Mouse (Mus musculus): ENCODE results near the gene Trnp1. TPM values are rescaled to one million over a fixed set of nuclear protein-coding genes. Genes with fewer than 3 reads are reported as not detected.

Trnp1 gene
- total and polyA plus RNA-seq, 3 experiments = 1.6 TPM; not detected in 1

DNA sequence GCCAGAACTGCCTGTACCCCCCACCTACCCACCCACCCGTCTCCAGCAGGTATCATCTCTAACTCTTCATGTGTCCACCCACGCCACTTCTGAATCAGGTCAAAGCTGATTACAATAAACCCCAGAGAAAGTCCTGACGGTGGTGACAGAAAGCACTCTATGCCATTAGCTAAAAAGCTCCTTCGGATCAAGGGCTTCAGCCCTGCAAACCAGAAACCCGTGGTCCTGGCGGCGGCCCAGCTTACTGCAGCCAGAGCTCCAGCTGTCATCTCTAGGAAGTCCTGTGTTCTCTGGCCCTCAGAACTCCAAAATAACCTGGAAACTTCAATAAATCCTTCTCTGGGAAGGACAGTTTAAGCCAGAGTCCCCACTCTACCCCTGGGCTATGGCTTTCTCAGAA, 2.6 kb downstream of the Trnp1 start:
- no peak overlapping the region for H3K4me3 ChIP-seq (ENCODE audit: control insufficient read depth in 1 of 2, insufficient read depth in 1 of 2, low read depth in 2 of 2, low read length in 2 of 2)
- H3K27ac ChIP-seq (ENCODE audit: control insufficient read depth, low read depth, low read length) = no peak overlapping the region
- TF ChIP-seq JUND (IDR thresholded peaks at IDR 0.05; ENCODE audit: low read depth, low read length) (no peak), ETS1 (IDR thresholded peaks at IDR 0.05; ENCODE audit: low read depth, low read length) (no peak), NRF1 (IDR thresholded peaks at IDR 0.05; ENCODE audit: insufficient read depth, low read depth, low read length, poor library complexity, severe bottlenecking) (no peak), KAT2A (conservative IDR thresholded peaks at IDR 0.05; ENCODE audit: low read depth, low read length) (no peak), MAZ (IDR thresholded peaks at IDR 0.05; ENCODE audit: low read depth, low read length) (no peak), MYC (IDR thresholded peaks at IDR 0.05; ENCODE audit: low read depth, low read length) (no peak), BHLHE40 (IDR thresholded peaks at IDR 0.05; ENCODE audit: borderline replicate concordance, low read depth, low read length) (no peak), NELFE (IDR thresholded peaks at IDR 0.05; ENCODE audit: low read depth, low read length) (no peak)
- no peaks in the 10 kb centered on the region; the same call in 1 of the 2 replicates for H3K79me2 ChIP-seq (ENCODE audit: control insufficient read depth, insufficient read depth, low read length, poor library complexity)
- no peaks in the 10 kb centered on the region for H3K9me3 ChIP-seq (replicated peaks; ENCODE audit: insufficient read depth, low read length)
- DNase-seq (ENCODE audit: low read depth, low spot score) = no peak
- H3K4me1 ChIP-seq (ENCODE audit: control insufficient read depth in 1 of 2, insufficient read depth in 2 of 2, low read length in 2 of 2) = peaks cover 0 to 5% of the 10 kb centered on the region in 2 experiments; a peak in 2 of 4 replicates
- no peak overlapping the region for H3K9ac ChIP-seq (ENCODE audit: control insufficient read depth, low read depth, low read length, poor library complexity, severe bottlenecking)
- no peaks in the 10 kb centered on the region; a peak in 2 of 4 replicates for H3K27me3 ChIP-seq (ENCODE audit: control insufficient read depth in 1 of 2, insufficient read depth in 2 of 2, low read length in 2 of 2)
- peaks cover 0 to 2% of the 10 kb centered on the region in 2 experiments; a peak in 1 of 4 replicates for H3K36me3 ChIP-seq (ENCODE audit: control insufficient read depth in 1 of 2, insufficient read depth in 2 of 2, low read length in 2 of 2)

- no peaks in the 10 kb centered on the region; the same call in 1 of the 2 replicates for H3K79me2 ChIP-seq (ENCODE audit: control insufficient read depth, insufficient read depth, low read length, poor library complexity)
- DNase-seq (ENCODE audit: low read depth, low spot score) = no peak
- H3K36me3 ChIP-seq (ENCODE audit: control insufficient read depth in 1 of 2, insufficient read depth in 2 of 2, low read length in 2 of 2) = peaks cover 0 to 2% of the 10 kb centered on the region in 2 experiments; a peak in 1 of 4 replicates
- TF ChIP-seq POLR2A (IDR thresholded peaks at IDR 0.05; ENCODE audit: control insufficient read depth in 1 of 2, insufficient read depth in 1 of 2, low read depth in 1 of 2, low read length in 2 of 2, poor library complexity in 1 of 2) = no peak
- no peak for TF ChIP-seq RAD21 (IDR thresholded peaks at IDR 0.05; ENCODE audit: low read depth, low read length)
- no peak for TF ChIP-seq JUND (IDR thresholded peaks at IDR 0.05; ENCODE audit: low read depth, low read length)
- TF ChIP-seq ELF1 (IDR thresholded peaks at IDR 0.05; ENCODE audit: low read depth, low read length) = no peak
- no peak for TF ChIP-seq NRF1 (IDR thresholded peaks at IDR 0.05; ENCODE audit: insufficient read depth, low read depth, low read length, poor library complexity, severe bottlenecking)
- no peak for TF ChIP-seq TBP (IDR thresholded peaks at IDR 0.05; ENCODE audit: low read depth, low read length)
- TF ChIP-seq ZMIZ1 (IDR thresholded peaks at IDR 0.05; ENCODE audit: low read depth, low read length) = no peak
- TF ChIP-seq CHD1 (IDR thresholded peaks at IDR 0.05; ENCODE audit: low read depth, low read length) = no peak
- TF ChIP-seq BHLHE40 (IDR thresholded peaks at IDR 0.05; ENCODE audit: borderline replicate concordance, low read depth, low read length) = no peak
- TF ChIP-seq MEF2A (IDR thresholded peaks at IDR 0.05; ENCODE audit: extremely low read depth, insufficient replicate concordance, low read depth, low read length, poor library complexity, severe bottlenecking) = no peak
- no peak for TF ChIP-seq POLR2AphosphoS2 (IDR thresholded peaks at IDR 0.05; ENCODE audit: low read length)
- no peak for TF ChIP-seq E2F4 (IDR thresholded peaks at IDR 0.05; ENCODE audit: borderline replicate concordance, low read depth, low read length)
- H3K4me1 ChIP-seq (ENCODE audit: control insufficient read depth in 1 of 2, insufficient read depth in 2 of 2, low read length in 2 of 2) = peaks cover 0 to 5% of the 10 kb centered on the region in 2 experiments; a peak in 2 of 4 replicates
- H3K27me3 ChIP-seq (ENCODE audit: control insufficient read depth in 1 of 2, insufficient read depth in 2 of 2, low read length in 2 of 2) = no peaks in the 10 kb centered on the region; a peak in 2 of 4 replicates
- H3K9ac ChIP-seq (ENCODE audit: control insufficient read depth, low read depth, low read length, poor library complexity, severe bottlenecking) = no peak overlapping the region
- no peak overlapping the region for H3K27ac ChIP-seq (ENCODE audit: control insufficient read depth, low read depth, low read length)
- no peak overlapping the region for H3K4me3 ChIP-seq (ENCODE audit: control insufficient read depth in 1 of 2, insufficient read depth in 1 of 2, low read depth in 2 of 2, low read length in 2 of 2)
- H3K9me3 ChIP-seq (replicated peaks; ENCODE audit: insufficient read depth, low read length) = no peaks in the 10 kb centered on the region
These were observed 3.5 kb downstream of the Trnp1 start for GRCm38 (mm10) chr4:133494867-133495266.

Measured in MEL (cell line).